Mouse (Mus musculus) embryonic facial prominence, embryonic 11.5 days (tissue): ENCODE results near the gene Proser3. TPM values are rescaled to one million over a fixed set of nuclear protein-coding genes. Genes with fewer than 3 reads are reported as not detected.
A peak's percentile ranks its signal among the peaks of the same experiment; 100 is the strongest.

Source experiments
- ATAC-seq: fragments of 200-750 bp; cut with Nextera tagmentation; replicated peaks from 2 replicates; pipeline ENCODE4 v1.8.0; 2017; ENCODE audit warnings: low read depth; ENCODE audit not compliant: insufficient number of reproducible peaks, low FRiP score, low TSS enrichment
- DNase-seq: peaks from one replicate; pipeline ENCODE4 v3.0.0-alpha.2; 2015; ENCODE audit warnings: low spot score
- H3K27ac ChIP-seq: fragments of 300-500 bp; sonication (generic); replicated peaks from 2 replicates; pipeline ENCODE4 v1.5.1; 2014; ENCODE audit warnings: mild to moderate bottlenecking, low read depth, low read length, control low read depth
- H3K27me3 ChIP-seq: fragments of 300-500 bp; sonication (generic); 2 replicates; pipeline ENCODE4 v1.6.1; 2014; ENCODE audit warnings: mild to moderate bottlenecking, low read length, moderate library complexity, mixed read lengths; ENCODE audit not compliant: control insufficient read depth, insufficient read depth
- H3K36me3 ChIP-seq: fragments of 300-500 bp; sonication (generic); replicated peaks from 2 replicates; pipeline ENCODE4 v1.6.1; 2014; ENCODE audit warnings: low read depth, mild to moderate bottlenecking, low read length, moderate library complexity, mixed read lengths; ENCODE audit not compliant: control insufficient read depth, insufficient read depth
- H3K4me1 ChIP-seq: fragments of 300-500 bp; sonication (generic); 2 replicates; pipeline ENCODE4 v1.6.1; 2014; ENCODE audit warnings: low read length, mixed read lengths; ENCODE audit not compliant: control insufficient read depth, insufficient read depth
- H3K4me2 ChIP-seq: fragments of 300-500 bp; sonication (generic); 2 replicates; pipeline ENCODE4 v1.6.1; 2014; ENCODE audit warnings: low read depth, mild to moderate bottlenecking, control low read depth, low read length, moderate library complexity
- H3K4me3 ChIP-seq: fragments of 300-500 bp; sonication (generic); 2 replicates; pipeline ENCODE4 v1.5.1; 2014; ENCODE audit warnings: low read depth, low read length, control low read depth
- H3K9ac ChIP-seq: fragments of 300-500 bp; sonication (generic); replicated peaks from 2 replicates; pipeline ENCODE4 v1.6.1; 2014; ENCODE audit warnings: mild to moderate bottlenecking, control low read depth, low read length
- H3K9me3 ChIP-seq: fragments of 300-500 bp; sonication (generic); replicated peaks from 2 replicates; pipeline ENCODE4 v1.6.1; 2016; ENCODE audit warnings: mild to moderate bottlenecking, low read length, inconsistent platforms, mixed read lengths; ENCODE audit not compliant: control insufficient read depth
- whole genome bisulfite sequencing: fragments of 180-500 bp; shearing (Covaris S2); extraction: QIAGEN DNeasy Blood & Tissue Kit; methylation state at CpG from one replicate; pipeline ENCODE4 v1.1.7; 2014; 5-methylcytosine and 5-hydroxymethylcytosine counted together
- polyA plus RNA-seq: library from polyadenylated mRNA; unstranded; fragments of >200 nt; fragmentation: Nextera tagmentation; extraction: Ambion mirVana; gene quantifications from 2 replicates; pipeline ENCODE4 v1.2.1, GENCODE M21; 2014

Gene Proser3
- polyA plus RNA-seq, 1 experiment from 2014 or later = 13.0 TPM

GRCm38 (mm10) chr7:30550603-30551002 lies 1.5 kb downstream of the Proser3 start:
- H3K9me3 ChIP-seq = no peaks in the 10 kb centered on the region
- no peak overlapping the region for H3K9ac ChIP-seq
- no peak overlapping the region for H3K27ac ChIP-seq
- H3K4me2 ChIP-seq = no peak overlapping the region
- H3K36me3 ChIP-seq = peaks cover 1% of the 10 kb centered on the region; the same call in 1 of the 2 replicates
- DNase-seq (no peak), ATAC-seq (no peak)
- peaks cover 8% of the 10 kb centered on the region for H3K4me1 ChIP-seq
- H3K27me3 ChIP-seq = no peaks in the 10 kb centered on the region
- H3K4me3 ChIP-seq = no peak overlapping the region
- 95% methylated on average over 1 of the region's 1 CpGs for WGBS

DNA sequence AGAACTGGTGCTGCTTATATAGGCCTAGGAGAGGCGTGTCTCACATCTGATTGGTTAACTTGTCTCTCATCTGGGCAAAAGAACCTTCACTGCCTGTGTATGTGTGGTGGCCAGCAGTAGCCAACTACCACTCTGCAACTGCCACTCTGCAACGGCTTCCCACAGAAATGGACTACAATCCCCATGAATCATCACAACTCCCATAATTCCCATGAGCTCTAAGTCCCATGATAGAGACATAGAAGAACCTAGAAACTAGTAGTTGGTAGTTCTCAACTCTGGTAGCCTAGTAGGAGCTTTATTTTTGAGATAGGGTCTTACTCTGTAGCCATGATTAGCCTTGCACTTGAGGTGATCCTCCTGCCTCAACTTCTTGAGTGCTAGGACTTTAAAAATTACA lies 2.2 kb downstream of the Proser3 start:
- Histone ChIP-seq H3K4me1 (peaks cover 8% of the 10 kb centered on the region), H3K36me3 (no peaks in the 10 kb centered on the region), H3K9me3 (no peaks in the 10 kb centered on the region), H3K27me3 (no peaks in the 10 kb centered on the region), H3K4me3 (no peak overlapping the region), H3K4me2 (no peak overlapping the region), H3K27ac (no peak overlapping the region), H3K9ac (no peak overlapping the region)
- 88% methylated on average over 2 of the region's 2 CpGs for WGBS
- ATAC-seq (no peak), DNase-seq (no peak)

GRCm38 (mm10) chr7:30544327-30544726 lies 7.8 kb downstream of the Proser3 start:
- no peaks in the 10 kb centered on the region for H3K27me3 ChIP-seq
- no peaks in the 10 kb centered on the region for H3K9me3 ChIP-seq
- H3K4me3 ChIP-seq = no peak overlapping the region
- ATAC-seq (no peak), DNase-seq (no peak)
- H3K4me2 ChIP-seq = no peak overlapping the region
- H3K27ac ChIP-seq = no peak overlapping the region
- 92% methylated on average over 2 of the region's 2 CpGs for WGBS
- H3K4me1 ChIP-seq = no peaks in the 10 kb centered on the region
- no peak overlapping the region for H3K9ac ChIP-seq
- H3K36me3 ChIP-seq = no peaks in the 10 kb centered on the region

- 87% methylated on average over 7 of the region's 7 CpGs for WGBS
- Histone ChIP-seq H3K27me3 (no peaks in the 10 kb centered on the region), H3K9me3 (no peaks in the 10 kb centered on the region), H3K27ac (no peak overlapping the region), H3K4me3 (no peak overlapping the region), H3K4me1 (no peaks in the 10 kb centered on the region), H3K4me2 (no peak overlapping the region), H3K9ac (no peak overlapping the region), H3K36me3 (no peaks in the 10 kb centered on the region)
- ATAC-seq = no peak
- no peak for DNase-seq
Observed at GRCm38 (mm10) chr7:30540572-30540971, 11.5 kb downstream of the Proser3 start.

- Histone ChIP-seq H3K4me3 (peak within 1 kb of the TSS; percentile 71), H3K36me3 (peaks cover 4% of the 10 kb centered on the region), H3K4me1 (no peaks in the 10 kb centered on the region; the same call in 1 of the 2 replicates), H3K4me2 (peak within 1 kb of the TSS; percentile 88), H3K9me3 (no peaks in the 10 kb centered on the region), H3K9ac (peak within 1 kb of the TSS; percentile 77), H3K27ac (no peak within 1 kb of the TSS; the same call in 1 of the 2 replicates), H3K27me3 (no peaks in the 10 kb centered on the region)
- under 1% methylated on average over 60 of the region's 84 CpGs for WGBS
- ATAC-seq (peak; percentile 78), DNase-seq (peak; percentile 99)
Observed at GRCm38 (mm10) chr7:30534633-30535577, 17.2 kb downstream of the Proser3 start, which contains the start of gene Arhgap33. Gene Arhgap33, minus strand, starts transcription at chr7:30535060.

GRCm38 (mm10) chr7:30533941-30534632 lies 18.0 kb downstream of the Proser3 start:
- 6% methylated on average over 26 of the region's 26 CpGs for WGBS
- peak overlapping the region; percentile 77 for H3K9ac ChIP-seq
- peak overlapping the region; percentile 88 for H3K4me2 ChIP-seq
- H3K9me3 ChIP-seq = no peaks in the 10 kb centered on the region
- H3K27ac ChIP-seq = no peak overlapping the region; the same call in 1 of the 2 replicates
- no peak for DNase-seq
- peak overlapping the region; percentile 71 for H3K4me3 ChIP-seq
- peaks cover 4% of the 10 kb centered on the region for H3K36me3 ChIP-seq
- peak; percentile 50 for ATAC-seq
- H3K4me1 ChIP-seq = no peaks in the 10 kb centered on the region; the same call in 1 of the 2 replicates
- H3K27me3 ChIP-seq = no peaks in the 10 kb centered on the region

- Histone ChIP-seq H3K27ac (no peak overlapping the region), H3K9ac (peak overlapping the region; percentile 30; the same call in 1 of the 2 replicates), H3K9me3 (no peaks in the 10 kb centered on the region), H3K4me3 (no peak overlapping the region), H3K27me3 (no peaks in the 10 kb centered on the region), H3K36me3 (peaks cover 8% of the 10 kb centered on the region), H3K4me1 (no peaks in the 10 kb centered on the region; the same call in 1 of the 2 replicates), H3K4me2 (peak overlapping the region; percentile 6; the same call in 1 of the 2 replicates)
- 0 out of 2 replicates have a peak, but pooled peaks have one; percentile 7 for ATAC-seq
- peak; percentile 15 for DNase-seq
- 13% methylated on average over 8 of the region's 8 CpGs for WGBS
Observed at GRCm38 (mm10) chr7:30532931-30533330, 19.2 kb downstream of the Proser3 start.
